Mouse (Mus musculus): ENCODE data around the gene Foxc1.

Foxc1 gene

DNA sequence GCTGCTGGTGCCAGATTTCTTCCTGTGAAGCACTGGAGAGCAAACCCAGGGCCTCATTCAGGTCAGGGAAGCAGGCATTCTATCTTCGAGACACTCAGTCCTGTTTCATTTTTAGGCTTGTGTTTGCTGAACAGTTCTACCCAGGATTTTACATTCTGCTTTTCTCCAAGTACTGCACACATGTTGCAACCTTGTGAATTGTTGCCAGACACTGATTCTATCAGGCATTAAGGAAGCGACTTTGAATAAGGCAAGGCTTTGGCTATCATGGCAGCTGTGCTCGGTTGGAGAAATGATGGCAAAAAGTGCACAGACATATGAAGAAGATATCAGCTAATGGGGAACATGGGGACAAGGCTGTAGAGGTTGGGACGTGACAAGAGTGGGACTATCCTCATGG lies 22.0 kb downstream of the Foxc1 start:
- DNase-seq (ENCODE audit: extremely low spot score, low spot score): no peak

DNA sequence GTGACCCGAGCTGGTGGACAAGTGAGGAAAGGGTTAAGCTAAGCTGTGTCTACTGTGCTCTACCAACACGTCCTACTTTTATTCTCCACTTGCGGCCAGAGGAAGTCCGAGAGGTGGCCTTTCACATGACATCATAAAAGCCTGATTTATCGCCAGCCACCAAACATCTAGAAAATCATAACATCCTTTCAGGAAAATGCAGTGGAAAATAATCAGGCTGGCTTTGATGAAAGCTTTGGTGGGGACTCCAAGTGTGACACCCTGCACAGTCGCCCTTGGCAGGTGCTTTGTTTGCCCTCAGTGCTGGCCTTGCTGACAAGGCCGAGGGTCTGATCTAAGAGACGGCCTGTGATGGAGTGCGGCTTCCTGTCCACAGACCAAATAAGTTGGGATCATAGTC lies 23.9 kb downstream of the Foxc1 start:
- no peak for DNase-seq (ENCODE audit: extremely low spot score, low spot score)

DNA sequence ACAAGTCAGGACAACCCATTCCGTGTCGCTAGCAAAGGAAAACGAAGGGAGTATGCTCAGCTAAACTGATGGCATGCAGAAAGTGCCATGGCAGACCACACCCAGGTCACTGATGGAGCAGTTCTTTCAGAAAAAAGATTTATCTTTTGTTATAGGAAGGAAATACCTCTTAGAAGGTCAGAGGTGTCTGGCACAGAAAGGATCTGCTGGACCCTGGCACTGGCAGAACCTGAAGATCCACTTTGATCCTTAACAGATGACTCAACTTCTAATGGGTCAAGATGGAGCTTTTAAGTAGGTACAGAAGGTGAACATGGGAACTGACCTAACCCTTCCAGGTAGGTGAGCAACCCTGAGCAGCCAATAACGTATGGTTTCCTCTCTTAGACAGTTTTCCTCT lies 29.4 kb downstream of the Foxc1 start:
- no peak for DNase-seq (ENCODE audit: extremely low spot score, low spot score)

DNA sequence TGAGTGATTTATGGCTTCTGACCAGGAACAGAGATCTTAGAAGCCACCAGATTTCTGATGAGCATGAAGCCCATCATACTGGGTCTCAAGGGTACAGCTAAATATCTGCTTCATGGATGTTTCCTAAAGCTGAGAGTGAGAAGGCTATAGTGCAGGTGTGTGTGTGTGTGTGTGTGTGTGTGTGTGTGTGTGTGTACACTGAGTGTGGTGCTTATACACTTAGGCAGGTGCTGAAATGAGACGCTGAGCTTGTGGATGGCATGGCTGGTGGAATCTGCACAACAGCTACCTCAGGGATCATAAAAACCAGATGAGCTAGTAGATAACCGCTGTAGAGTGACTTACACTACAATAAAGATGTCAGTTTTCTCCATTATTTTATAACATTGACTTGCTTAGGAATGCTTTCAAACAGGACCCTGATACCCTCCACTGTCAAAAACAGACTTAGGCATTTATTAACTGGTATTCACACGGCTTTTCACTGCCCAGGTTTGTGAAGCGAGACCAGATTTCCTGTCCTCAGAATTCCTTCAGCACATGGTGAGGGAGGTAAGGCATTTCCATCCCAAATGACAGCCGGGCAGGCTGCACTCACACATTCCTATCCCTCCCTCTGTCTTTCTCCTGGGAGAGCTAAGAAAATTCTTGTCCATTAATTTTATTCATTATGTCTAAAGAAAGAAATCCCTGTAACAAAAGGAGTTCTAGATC lies 43.0 kb downstream of the Foxc1 start:
- DNase-seq (ENCODE audit: extremely low spot score, low spot score): no peak

DNA sequence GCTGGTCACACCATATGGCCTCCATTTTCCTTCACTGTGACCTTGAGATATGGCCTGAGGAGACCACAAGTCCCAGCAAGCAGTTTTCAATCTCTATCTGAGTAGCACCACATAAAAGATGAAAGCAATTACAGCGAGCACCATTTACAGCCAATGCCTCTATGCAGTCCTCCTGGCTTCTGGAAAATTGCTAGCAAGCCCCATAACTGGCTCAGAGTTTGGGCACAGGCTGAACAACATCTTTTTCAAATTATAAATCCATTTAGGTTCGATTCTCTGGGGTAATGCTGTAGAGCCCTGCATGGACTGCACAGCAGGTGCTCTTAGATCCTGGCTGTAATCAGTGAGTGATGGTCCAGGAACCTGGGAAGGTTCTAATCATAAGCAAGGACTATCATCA lies 47.1 kb downstream of the Foxc1 start:
- no peak for DNase-seq (ENCODE audit: extremely low spot score, low spot score)

DNA sequence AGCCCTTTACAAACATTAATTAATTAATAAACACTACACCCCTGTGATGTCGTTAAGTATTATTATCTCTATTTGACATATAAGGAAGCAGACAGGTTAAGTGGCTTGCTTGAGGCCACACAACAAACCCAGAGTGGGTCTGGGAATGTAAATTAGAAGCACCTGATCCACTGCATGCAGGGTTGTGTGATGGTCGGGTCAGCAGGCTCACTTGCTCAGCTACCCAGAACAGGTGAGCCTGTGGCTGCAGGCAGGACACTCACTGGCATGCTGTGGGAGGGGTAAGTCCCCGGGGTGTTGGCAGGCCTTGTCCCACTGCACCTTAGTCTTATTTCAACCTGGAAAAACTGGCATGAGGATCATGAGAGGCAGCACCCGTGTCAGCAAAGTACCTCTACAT lies 47.6 kb downstream of the Foxc1 start:
- DNase-seq (ENCODE audit: extremely low spot score, low spot score): no peak

DNA sequence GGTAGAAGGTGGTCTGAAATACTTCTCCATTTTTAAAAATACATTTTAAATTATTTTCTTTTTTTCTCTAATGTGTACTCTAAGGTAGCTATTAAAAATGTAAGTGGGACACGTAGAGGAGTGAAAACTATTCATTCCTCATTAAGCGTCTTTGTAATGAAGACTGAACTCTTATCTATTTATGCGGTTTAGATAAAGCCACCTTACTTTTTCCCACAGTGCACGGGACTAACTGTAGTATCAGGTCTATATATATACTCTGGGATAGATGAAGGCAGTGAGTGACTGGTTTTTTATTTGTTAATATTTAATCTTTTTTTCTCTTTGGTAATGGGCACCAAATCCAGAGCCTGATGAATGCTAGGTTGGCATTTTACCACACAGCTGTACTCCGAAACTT lies 53.8 kb downstream of the Foxc1 start:
- DNase-seq (ENCODE audit: extremely low spot score, low spot score): no peak
